Mouse (Mus musculus): Measurements from ENCODE around the gene Zfp708. TPM values are rescaled to one million over a fixed set of nuclear protein-coding genes. Genes with fewer than 3 reads are reported as not detected.
A peak's percentile ranks its signal among the peaks of the same experiment; 100 is the strongest.

Zfp708 gene
- polyA plus RNA-seq, 1 experiment from 2014 or later: 7.5 TPM

DNA sequence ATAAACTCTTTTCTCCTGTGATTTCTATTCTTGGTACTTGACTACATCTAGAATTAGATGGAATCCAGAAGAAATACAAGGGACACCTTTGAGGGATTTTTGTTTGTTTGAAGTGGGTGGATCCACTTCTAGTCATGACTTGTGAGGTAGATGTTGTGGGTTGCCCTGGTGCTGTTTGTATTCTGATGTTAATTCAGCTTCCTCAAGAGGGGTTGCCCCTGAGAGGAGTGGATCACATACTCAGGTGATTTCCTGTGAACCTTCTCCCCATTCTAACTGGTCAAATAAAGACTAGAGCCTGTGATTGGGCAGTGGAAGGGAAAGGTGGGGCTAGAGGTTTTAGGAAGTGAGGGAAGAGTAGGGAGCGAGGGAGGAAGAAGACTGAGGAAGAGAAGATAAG, 15.8 kb downstream of the Zfp708 start:
- H3K4me1 ChIP-seq: peaks cover 9% of the 10 kb centered on the region
- H3K9me3 ChIP-seq (replicated peaks): no peaks in the 10 kb centered on the region
- H3K27me3 ChIP-seq (replicated peaks): no peaks in the 10 kb centered on the region
- peak overlapping the region; percentile 68 for H3K4me3 ChIP-seq (replicated peaks)
- H3K9ac ChIP-seq (replicated peaks): peak overlapping the region; percentile 74; the same call in 1 of the 2 replicates
- ATAC-seq (ENCODE audit: low FRiP score): peak; percentile 1; the same call in 1 of the 2 replicates
- H3K36me3 ChIP-seq: peaks cover 15% of the 10 kb centered on the region
- 80% methylated on average over 1 of the region's 1 CpGs for WGBS
- H3K4me2 ChIP-seq: peak overlapping the region; percentile 78
- H3K27ac ChIP-seq (replicated peaks): peak overlapping the region; percentile 84

GRCm38 (mm10) chr13:67081142-67081713, 16.5 kb downstream of the Zfp708 start:
- Histone ChIP-seq H3K4me3 (replicated peaks) (peak overlapping the region; percentile 68), H3K9me3 (replicated peaks) (no peaks in the 10 kb centered on the region), H3K27ac (replicated peaks) (peak overlapping the region; percentile 84), H3K9ac (replicated peaks) (peak overlapping the region; percentile 74), H3K4me1 (peaks cover 9% of the 10 kb centered on the region), H3K4me2 (peak overlapping the region; percentile 78), H3K27me3 (replicated peaks) (no peaks in the 10 kb centered on the region), H3K36me3 (peaks cover 20% of the 10 kb centered on the region)
- under 1% methylated on average over 24 of the region's 24 CpGs for WGBS
- ATAC-seq (ENCODE audit: low FRiP score): peak; percentile 98

GRCm38 (mm10) chr13:67077244-67077643, 20.5 kb downstream of the Zfp708 start:
- peaks cover 15% of the 10 kb centered on the region; the same call in 1 of the 2 replicates for H3K9me3 ChIP-seq (replicated peaks)
- H3K36me3 ChIP-seq: peaks cover 48% of the 10 kb centered on the region
- H3K9ac ChIP-seq (replicated peaks): no peak overlapping the region
- 100% methylated on average over 2 of the region's 2 CpGs for WGBS
- H3K27ac ChIP-seq (replicated peaks): no peak overlapping the region
- no peak overlapping the region for H3K4me3 ChIP-seq (replicated peaks)
- H3K4me1 ChIP-seq: peaks cover 9% of the 10 kb centered on the region
- no peak overlapping the region for H3K4me2 ChIP-seq
- H3K27me3 ChIP-seq (replicated peaks): no peaks in the 10 kb centered on the region
- ATAC-seq (ENCODE audit: low FRiP score): no peak

- no peak overlapping the region for H3K9ac ChIP-seq (replicated peaks)
- no peaks in the 10 kb centered on the region for H3K4me1 ChIP-seq
- no peak overlapping the region for H3K4me3 ChIP-seq (replicated peaks)
- no peak overlapping the region for H3K27ac ChIP-seq (replicated peaks)
- peaks cover 35% of the 10 kb centered on the region for H3K9me3 ChIP-seq (replicated peaks)
- no peak for ATAC-seq (ENCODE audit: low FRiP score)
- no peaks in the 10 kb centered on the region for H3K27me3 ChIP-seq (replicated peaks)
- H3K4me2 ChIP-seq: no peak overlapping the region
- 99% methylated on average over 2 of the region's 2 CpGs for WGBS
- peaks cover 70% of the 10 kb centered on the region for H3K36me3 ChIP-seq
These were observed 25.0 kb downstream of the Zfp708 start for GRCm38 (mm10) chr13:67072786-67073185.

DNA sequence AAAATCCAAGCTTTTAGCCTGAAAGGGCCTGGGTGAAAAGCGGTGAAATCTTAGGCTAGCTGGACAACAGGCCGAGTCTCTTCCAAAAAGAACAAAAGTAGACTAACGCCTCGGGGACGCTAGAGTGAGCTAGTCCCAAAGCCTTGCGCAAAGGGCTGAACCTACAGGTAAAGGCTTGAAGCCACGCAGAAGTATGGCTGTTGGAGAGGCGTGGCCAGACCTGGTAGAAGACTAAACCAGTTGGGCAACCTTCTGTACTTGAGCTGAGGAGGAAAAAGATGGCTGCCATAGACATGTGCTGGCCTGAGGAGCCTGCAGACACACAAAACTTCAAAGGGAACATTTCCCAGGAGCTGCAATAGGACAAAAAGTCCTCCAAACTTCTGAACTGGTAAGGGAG, 32.4 kb downstream of the Zfp708 start:
- Histone ChIP-seq H3K27ac (replicated peaks) (no peak overlapping the region), H3K9me3 (replicated peaks) (peaks cover 12% of the 10 kb centered on the region), H3K9ac (replicated peaks) (no peak overlapping the region), H3K4me3 (replicated peaks) (no peak overlapping the region), H3K36me3 (peaks cover 24% of the 10 kb centered on the region), H3K27me3 (replicated peaks) (no peaks in the 10 kb centered on the region), H3K4me1 (peaks cover 1% of the 10 kb centered on the region), H3K4me2 (no peak overlapping the region)
- no peak for ATAC-seq (ENCODE audit: low FRiP score)
- 86% methylated on average over 8 of the region's 8 CpGs for WGBS

- Histone ChIP-seq H3K27ac (replicated peaks) (no peak overlapping the region), H3K27me3 (replicated peaks) (no peaks in the 10 kb centered on the region), H3K9ac (replicated peaks) (no peak overlapping the region), H3K4me1 (peaks cover 7% of the 10 kb centered on the region), H3K4me2 (no peak overlapping the region), H3K4me3 (replicated peaks) (no peak overlapping the region), H3K9me3 (replicated peaks) (0 out of 2 replicates have a peak, but pooled peaks cover 2% of the 10 kb centered on the region), H3K36me3 (peaks cover 2% of the 10 kb centered on the region; the same call in 1 of the 2 replicates)
- 67% methylated on average over 7 of the region's 7 CpGs for WGBS
- no peak for ATAC-seq (ENCODE audit: low FRiP score)
These were observed 35.3 kb downstream of the Zfp708 start for GRCm38 (mm10) chr13:67062427-67062826.

DNA sequence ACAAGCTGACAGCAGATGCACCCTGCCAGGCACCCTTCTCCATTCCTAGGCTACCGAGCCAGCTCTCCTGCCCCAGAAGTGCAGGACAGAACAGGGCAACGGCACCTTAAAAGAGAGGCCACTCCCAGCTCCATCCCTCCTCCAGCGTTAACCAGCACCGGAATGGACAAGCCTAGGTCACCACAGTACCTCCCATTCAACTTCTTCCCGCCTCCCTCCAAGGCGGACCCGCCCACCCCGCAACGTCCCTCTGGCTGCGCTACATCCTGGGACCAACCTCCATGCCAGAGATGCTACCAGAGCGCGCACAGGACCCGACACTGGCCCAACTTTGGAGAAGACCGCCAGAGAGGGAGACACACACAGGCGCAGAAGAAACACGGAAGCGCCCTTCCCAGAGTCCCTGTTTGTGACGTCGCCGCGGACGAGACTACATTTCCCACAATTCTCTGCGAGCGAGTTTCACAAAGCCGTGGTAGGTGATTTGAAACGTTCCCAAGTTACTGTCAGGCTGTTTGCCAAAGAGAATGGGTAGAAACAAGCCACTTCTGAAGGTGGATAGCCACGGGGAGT, 36.9 kb downstream of the Zfp708 start, which contains the start of gene Zfp712:
TSS of gene Zfp712 (minus strand) at position 385 of the 573 bp plus-strand sequence.
- Histone ChIP-seq H3K4me1 (peaks cover 7% of the 10 kb centered on the region), H3K9me3 (replicated peaks) (no peaks in the 10 kb centered on the region; the same call in 1 of the 2 replicates), H3K27me3 (replicated peaks) (no peaks in the 10 kb centered on the region), H3K27ac (replicated peaks) (peak within 1 kb of the TSS; percentile 85), H3K36me3 (0 out of 2 replicates have a peak, but pooled peaks cover 4% of the 10 kb centered on the region), H3K4me2 (peak within 1 kb of the TSS; percentile 80), H3K4me3 (replicated peaks) (peak within 1 kb of the TSS; percentile 78), H3K9ac (replicated peaks) (peak within 1 kb of the TSS; percentile 80)
- WGBS: under 1% methylated on average over 27 of the region's 27 CpGs
- ATAC-seq (ENCODE audit: low FRiP score): peak; percentile 97

GRCm38 (mm10) chr13:67060161-67060785, 37.5 kb downstream of the Zfp708 start:
- Histone ChIP-seq H3K4me3 (replicated peaks) (peak overlapping the region; percentile 78), H3K9ac (replicated peaks) (peak overlapping the region; percentile 80), H3K27ac (replicated peaks) (peak overlapping the region; percentile 85), H3K27me3 (replicated peaks) (no peaks in the 10 kb centered on the region), H3K4me1 (peaks cover 7% of the 10 kb centered on the region), H3K4me2 (peak overlapping the region; percentile 80), H3K36me3 (0 out of 2 replicates have a peak, but pooled peaks cover 4% of the 10 kb centered on the region), H3K9me3 (replicated peaks) (no peaks in the 10 kb centered on the region; the same call in 1 of the 2 replicates)
- ATAC-seq (ENCODE audit: low FRiP score): peak; percentile 71
- 3% methylated on average over 12 of the region's 12 CpGs for WGBS

Other genes starting within 250 kb of the Zfp708 start
- gene Gm10767, start 193.1 kb downstream of the Zfp708 start, polyA plus RNA-seq (2015; fragmentation: Nextera tagmentation; extraction: Ambion mirVana): 2.7 and 4.0 TPM in 2 replicates
- 6.4 and 6.7 TPM in 2 replicates for gene Zfp712, start 36.8 kb downstream of the Zfp708 start, polyA plus RNA-seq (2015; fragmentation: Nextera tagmentation; extraction: Ambion mirVana)
- 0.99 and 1.5 TPM in 2 replicates for gene Gm28557, start 10.6 kb upstream of the Zfp708 start, polyA plus RNA-seq (2015; fragmentation: Nextera tagmentation; extraction: Ambion mirVana)
- 0.17 and 0.19 TPM in 2 replicates for gene Rslcan18, start 18.3 kb upstream of the Zfp708 start, polyA plus RNA-seq (2015; fragmentation: Nextera tagmentation; extraction: Ambion mirVana)
- 4.4 and 4.5 TPM in 2 replicates for gene Zfp759, start 23.7 kb upstream of the Zfp708 start, polyA plus RNA-seq (2015; fragmentation: Nextera tagmentation; extraction: Ambion mirVana)
- gene Rsl1, start 75.2 kb upstream of the Zfp708 start, polyA plus RNA-seq (2015; fragmentation: Nextera tagmentation; extraction: Ambion mirVana): 6.2 and 7.0 TPM in 2 replicates
- 1.8 and 2.6 TPM in 2 replicates for gene Zfp455, start 96.5 kb upstream of the Zfp708 start, polyA plus RNA-seq (2015; fragmentation: Nextera tagmentation; extraction: Ambion mirVana)
- gene Zfp458, start 180.5 kb upstream of the Zfp708 start, polyA plus RNA-seq (2015; fragmentation: Nextera tagmentation; extraction: Ambion mirVana): 4.8 and 4.9 TPM in 2 replicates
- gene Zfp457, start 208.5 kb upstream of the Zfp708 start, polyA plus RNA-seq (2015; fragmentation: Nextera tagmentation; extraction: Ambion mirVana): 1.7 and 2.0 TPM in 2 replicates
- gene Zfp595, start 234.6 kb upstream of the Zfp708 start, polyA plus RNA-seq (2015; fragmentation: Nextera tagmentation; extraction: Ambion mirVana): 1.7 and 2.0 TPM in 2 replicates

All from neural tube, embryonic 15.5 days (tissue).